Mouse (Mus musculus) forebrain, postnatal 0 days (tissue): ENCODE measurements around the gene Sec24c. TPM values are rescaled to one million over a fixed set of nuclear protein-coding genes. Genes with fewer than 3 reads are reported as not detected.

Source experiments
- ATAC-seq: fragments of 200-750 bp; cut with Nextera tagmentation; 2 replicates; pipeline ENCODE4 v1.8.0; 2017; ENCODE audit warnings: mild to moderate bottlenecking, moderate library complexity
- DNase-seq: peaks from one replicate; pipeline ENCODE4 v3.0.0-alpha.2; 2015
- H3K27ac ChIP-seq: fragments of 300-500 bp; sonication (generic); 2 replicates; pipeline ENCODE4 v1.5.1; 2014; ENCODE audit warnings: low read depth, mild to moderate bottlenecking, antibody characterized with exemption, low read length, moderate library complexity, mixed read lengths
- H3K27me3 ChIP-seq: fragments of 300-500 bp; sonication (generic); 2 replicates; pipeline ENCODE4 v1.6.1; 2014; ENCODE audit warnings: mild to moderate bottlenecking, low read length, mixed read lengths; ENCODE audit not compliant: insufficient read depth
- H3K36me3 ChIP-seq: fragments of 300-500 bp; sonication (generic); 2 replicates; pipeline ENCODE4 v1.6.1; 2014; ENCODE audit warnings: mild to moderate bottlenecking, moderate library complexity; ENCODE audit not compliant: insufficient read depth
- H3K4me1 ChIP-seq: fragments of 300-500 bp; sonication (generic); 2 replicates; pipeline ENCODE4 v1.6.1; 2014; ENCODE audit warnings: antibody characterized with exemption; ENCODE audit not compliant: insufficient read depth
- H3K4me2 ChIP-seq: fragments of 300-500 bp; sonication (generic); 2 replicates; pipeline ENCODE4 v1.6.1; 2014; ENCODE audit warnings: low read depth, mild to moderate bottlenecking, moderate library complexity
- H3K4me3 ChIP-seq: fragments of 300-500 bp; sonication (generic); 2 replicates; pipeline ENCODE4 v1.5.1; 2014; ENCODE audit warnings: low read depth, low read length, mixed read lengths
- H3K9ac ChIP-seq: fragments of 300-500 bp; sonication (generic); 2 replicates; pipeline ENCODE4 v1.6.1; 2014; ENCODE audit warnings: mild to moderate bottlenecking
- H3K9me3 ChIP-seq: fragments of 300-500 bp; sonication (generic); 2 replicates; pipeline ENCODE4 v1.6.1; 2016; ENCODE audit warnings: low read length
- CTCF ChIP-seq: sonication (generic); IDR thresholded peaks from 2 replicates; pipeline ENCODE4 v1.5.1; 2016; ENCODE audit warnings: antibody characterized with exemption, control low read depth, low read depth
- WGBS: fragments of 180-500 bp; shearing (Covaris S2); extraction: QIAGEN DNeasy Blood & Tissue Kit; methylation state at CpG from one replicate; pipeline ENCODE4 v1.1.7; 2014; 5-methylcytosine and 5-hydroxymethylcytosine counted together
- microRNA-seq, 2 experiments: library from miRNA; unstranded; fragments of <30 nt; microRNA quantifications; one replicate each; pipeline ENCODE4; 2016
- polyA plus RNA-seq: library from polyadenylated mRNA; unstranded; fragments of >200 nt; fragmentation: Nextera tagmentation; extraction: Ambion mirVana; gene quantifications from 2 replicates; pipeline ENCODE4 v1.2.1, GENCODE M21; 2015
- total RNA-seq: library from RNA; depleted of rRNA; stranded (reverse); fragments of >200 nt; gene quantifications from 2 replicates; pipeline ENCODE4 v1.2.3, GENCODE M21; 2014; rRNA removed

Sec24c gene
- total and polyA plus RNA-seq, 2 experiments from 2014 or later: 57.1 to 86.4 TPM

DNA sequence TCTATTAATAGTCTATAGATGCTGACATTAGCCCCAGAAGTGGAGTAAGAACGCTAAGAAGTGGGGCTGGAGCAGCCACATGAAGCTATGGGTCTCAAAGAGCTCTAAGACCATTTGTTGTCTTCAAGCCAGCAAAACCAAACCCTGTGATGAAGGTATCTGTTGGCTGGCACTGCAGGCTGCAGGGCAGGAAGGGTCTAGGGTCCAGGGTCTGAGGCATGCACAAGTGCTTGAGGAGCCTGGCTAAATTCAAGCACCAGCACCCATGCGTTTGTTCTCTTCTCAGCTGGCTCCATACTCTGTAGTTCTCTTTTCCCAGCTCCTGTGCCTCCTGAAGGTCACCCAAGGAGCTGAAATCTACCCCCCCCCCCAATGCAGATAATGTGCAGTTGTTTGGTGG is 60.9 kb downstream of the Sec24c start:
- no peak for TF ChIP-seq CTCF
- peak overlapping the region; percentile 82; the same call in 1 of the 2 replicates for H3K4me2 ChIP-seq
- no peak overlapping the region for H3K4me3 ChIP-seq
- H3K27me3 ChIP-seq: no peaks in the 10 kb centered on the region
- no peak overlapping the region for H3K9ac ChIP-seq
- H3K36me3 ChIP-seq: peaks cover 39% of the 10 kb centered on the region
- peaks cover 7% of the 10 kb centered on the region for H3K4me1 ChIP-seq
- 70% methylated on average over 2 of the region's 2 CpGs for WGBS
- DNase-seq (no peak), ATAC-seq (no peak)
- H3K9me3 ChIP-seq: no peaks in the 10 kb centered on the region
- no peak overlapping the region for H3K27ac ChIP-seq

DNA sequence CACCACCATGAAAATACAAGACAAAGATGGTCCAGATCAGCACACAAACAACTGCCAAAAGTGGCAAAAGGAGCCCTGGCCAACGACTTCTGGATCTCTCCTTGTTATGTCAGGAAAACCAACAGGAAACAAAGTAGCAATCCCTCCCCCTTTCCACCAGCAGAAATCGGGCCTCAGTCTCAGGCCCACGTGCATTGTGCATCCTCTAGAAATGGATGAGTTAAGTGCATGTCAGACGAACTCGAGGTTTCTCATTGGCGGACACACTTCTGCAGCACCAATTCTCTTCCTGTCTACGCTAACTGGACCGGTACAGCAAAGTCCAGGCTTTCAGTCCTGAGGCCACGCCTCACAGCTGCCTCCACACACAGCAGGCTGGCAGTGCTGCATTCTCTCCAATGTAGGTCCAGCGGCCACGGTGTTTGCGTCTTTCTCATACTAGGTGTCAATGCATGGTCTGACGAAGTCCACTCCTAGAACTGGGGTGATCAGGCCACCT is 61.8 kb downstream of the Sec24c start:
- Histone ChIP-seq H3K27me3 (no peaks in the 10 kb centered on the region), H3K9me3 (no peaks in the 10 kb centered on the region), H3K4me1 (peaks cover 7% of the 10 kb centered on the region), H3K9ac (no peak overlapping the region), H3K4me3 (no peak overlapping the region), H3K4me2 (no peak overlapping the region), H3K27ac (no peak overlapping the region), H3K36me3 (peaks cover 45% of the 10 kb centered on the region)
- no peak for TF ChIP-seq CTCF
- 86% methylated on average over 13 of the region's 13 CpGs for WGBS
- ATAC-seq (no peak), DNase-seq (no peak)

DNA sequence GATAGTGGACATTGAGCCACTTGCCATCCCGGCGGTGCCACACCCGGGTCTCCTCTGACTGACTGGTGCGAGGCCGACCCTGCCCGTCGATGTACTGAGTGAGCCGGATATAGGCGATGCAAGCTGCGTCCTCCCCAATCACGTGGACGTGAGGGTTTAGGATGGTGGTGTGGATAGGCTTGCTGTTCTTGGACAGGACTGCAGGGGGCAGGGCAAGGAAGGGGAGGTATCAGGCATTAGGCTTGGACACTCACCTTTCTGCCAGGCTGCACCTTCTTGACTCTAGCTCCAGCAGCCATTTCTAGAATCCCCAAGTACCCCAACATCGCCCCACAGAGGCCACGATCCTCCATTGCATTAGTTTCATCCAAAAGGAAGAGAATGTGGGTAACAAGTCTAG is 63.2 kb downstream of the Sec24c start:
- no peaks in the 10 kb centered on the region for H3K27me3 ChIP-seq
- H3K4me1 ChIP-seq: peaks cover 7% of the 10 kb centered on the region
- H3K36me3 ChIP-seq: peaks cover 56% of the 10 kb centered on the region
- H3K4me2 ChIP-seq: no peak overlapping the region
- WGBS: 40% methylated on average over 14 of the region's 14 CpGs
- no peaks in the 10 kb centered on the region for H3K9me3 ChIP-seq
- no peak overlapping the region for H3K4me3 ChIP-seq
- no peak overlapping the region for H3K27ac ChIP-seq
- peak; percentile 78 for TF ChIP-seq CTCF
- DNase-seq (peak; percentile 28), ATAC-seq (no peak)
- no peak overlapping the region for H3K9ac ChIP-seq

- Histone ChIP-seq H3K4me3 (no peak overlapping the region), H3K4me2 (no peak overlapping the region), H3K27ac (no peak overlapping the region), H3K9ac (no peak overlapping the region), H3K4me1 (peaks cover 2% of the 10 kb centered on the region; the same call in 1 of the 2 replicates), H3K36me3 (peaks cover 66% of the 10 kb centered on the region), H3K9me3 (no peaks in the 10 kb centered on the region), H3K27me3 (no peaks in the 10 kb centered on the region)
- WGBS: 90% methylated on average over 8 of the region's 8 CpGs
- TF ChIP-seq CTCF: no peak
- no peak for DNase-seq
- ATAC-seq: no peak
These were observed 64.4 kb downstream of the Sec24c start for GRCm38 (mm10) chr14:20738511-20738910.

DNA sequence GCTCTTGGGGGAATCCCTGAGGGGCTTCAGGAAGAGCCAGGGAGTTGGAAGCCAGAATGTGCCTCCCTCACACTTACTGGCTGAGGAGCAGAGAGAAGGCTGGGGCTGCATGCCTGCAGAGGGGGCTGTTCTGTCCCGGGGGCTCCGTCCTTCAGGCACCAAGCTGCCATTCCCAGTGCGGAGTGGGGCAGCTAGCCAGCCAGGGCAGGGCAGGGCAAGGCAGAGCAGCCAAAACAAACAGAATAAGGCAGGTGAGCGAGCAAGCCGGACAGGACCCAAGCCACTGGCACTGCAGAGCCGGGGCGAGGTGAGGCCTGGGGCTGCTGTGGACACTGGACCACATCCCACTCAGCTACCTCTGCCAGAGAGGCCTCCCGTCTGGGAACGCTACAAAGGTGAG is 67.2 kb downstream of the Sec24c start:
- Histone ChIP-seq H3K27me3 (no peaks in the 10 kb centered on the region), H3K36me3 (peaks cover 84% of the 10 kb centered on the region), H3K9ac (no peak overlapping the region), H3K4me2 (no peak overlapping the region), H3K4me3 (no peak overlapping the region), H3K27ac (no peak overlapping the region), H3K9me3 (no peaks in the 10 kb centered on the region), H3K4me1 (no peaks in the 10 kb centered on the region)
- WGBS: 91% methylated on average over 9 of the region's 9 CpGs
- no peak for DNase-seq
- no peak for TF ChIP-seq CTCF
- no peak for ATAC-seq

- H3K27me3 ChIP-seq: no peaks in the 10 kb centered on the region
- H3K4me2 ChIP-seq: no peak overlapping the region
- peaks cover 70% of the 10 kb centered on the region for H3K36me3 ChIP-seq
- DNase-seq: no peak
- WGBS: 86% methylated on average over 3 of the region's 3 CpGs
- H3K27ac ChIP-seq: no peak overlapping the region
- TF ChIP-seq CTCF: no peak
- ATAC-seq: no peak
- no peaks in the 10 kb centered on the region for H3K9me3 ChIP-seq
- no peaks in the 10 kb centered on the region for H3K4me1 ChIP-seq
- H3K9ac ChIP-seq: no peak overlapping the region
- no peak overlapping the region for H3K4me3 ChIP-seq
These were observed 69.5 kb downstream of the Sec24c start for GRCm38 (mm10) chr14:20743614-20744013.

Small RNAs within 50 kb of the gene (microRNA-seq; reads per million reads assigned to microRNA genes)
- 2.9 to 3.5 reads per million in 2 experiments for gene Mir6946

Other genes with a start within 250 kb of the Sec24c start
- gene Cfap70, start 222.1 kb upstream of the Sec24c start, total RNA-seq: 1.5 and 2.1 TPM in 2 replicates
- 0.88 and 1.4 TPM in 2 replicates for gene Cfap70, start 222.1 kb upstream of the Sec24c start, polyA plus RNA-seq
- 36.7 and 43.0 TPM in 2 replicates for gene Anxa7, start 194.2 kb upstream of the Sec24c start, total RNA-seq
- 20.9 and 21.2 TPM in 2 replicates for gene Anxa7, start 194.2 kb upstream of the Sec24c start, polyA plus RNA-seq
- 0.14 and 0.15 TPM in 2 replicates for gene Mss51, start 177.4 kb upstream of the Sec24c start, total RNA-seq
- not detected in 2 replicates for gene Mss51, start 177.4 kb upstream of the Sec24c start, polyA plus RNA-seq
- 172 and 194 TPM in 2 replicates for gene Ppp3cb, start 127.7 kb upstream of the Sec24c start, total RNA-seq
- 83.5 and 103 TPM in 2 replicates for gene Ppp3cb, start 127.7 kb upstream of the Sec24c start, polyA plus RNA-seq
- gene Usp54, start 33.2 kb upstream of the Sec24c start, total RNA-seq: 20.5 and 28.9 TPM in 2 replicates
- 3.0 and 4.8 TPM in 2 replicates for gene Usp54, start 33.2 kb upstream of the Sec24c start, polyA plus RNA-seq
- gene Myoz1, start 17.8 kb upstream of the Sec24c start, total RNA-seq: 0.15 and 0.57 TPM in 2 replicates
- gene Myoz1, start 17.8 kb upstream of the Sec24c start, polyA plus RNA-seq: 0.30 and 0.83 TPM in 2 replicates
- gene Synpo2l, start 6.0 kb upstream of the Sec24c start, total RNA-seq: 0.15 and 0.24 TPM in 2 replicates
- gene Synpo2l, start 6.0 kb upstream of the Sec24c start, polyA plus RNA-seq: 0.17 and 0.19 TPM in 2 replicates
- gene Fut11, start 20.7 kb downstream of the Sec24c start, total RNA-seq: 11.2 and 17.9 TPM in 2 replicates
- gene Fut11, start 20.7 kb downstream of the Sec24c start, polyA plus RNA-seq: 14.0 and 20.7 TPM in 2 replicates
- 238 and 257 TPM in 2 replicates for gene Chchd1, start 28.7 kb downstream of the Sec24c start, total RNA-seq
- 222 and 300 TPM in 2 replicates for gene Chchd1, start 28.7 kb downstream of the Sec24c start, polyA plus RNA-seq
- gene Zswim8, start 33.2 kb downstream of the Sec24c start, total RNA-seq: 112 and 162 TPM in 2 replicates
- 24.6 and 28.2 TPM in 2 replicates for gene Zswim8, start 33.2 kb downstream of the Sec24c start, polyA plus RNA-seq
- gene Ndst2, start 60.3 kb downstream of the Sec24c start, total RNA-seq: 16.3 and 25.0 TPM in 2 replicates
- gene Ndst2, start 60.3 kb downstream of the Sec24c start, polyA plus RNA-seq: 6.7 and 11.2 TPM in 2 replicates
- 137 and 145 TPM in 2 replicates for gene Camk2g, start 119.8 kb downstream of the Sec24c start, total RNA-seq
- 165 and 231 TPM in 2 replicates for gene Camk2g, start 119.8 kb downstream of the Sec24c start, polyA plus RNA-seq
- gene Plau, start 162.4 kb downstream of the Sec24c start, total RNA-seq: 0.62 and 1.1 TPM in 2 replicates
- 0.23 and 0.44 TPM in 2 replicates for gene Plau, start 162.4 kb downstream of the Sec24c start, polyA plus RNA-seq